Mouse (Mus musculus): Measurements from ENCODE around the gene Pced1a. TPM values are rescaled to one million over a fixed set of nuclear protein-coding genes. Genes with fewer than 3 reads are reported as not detected.

Gene Pced1a
- polyA plus RNA-seq, 1 experiment from 2014 or later = 9.0 TPM

- Histone ChIP-seq H3K4me2 (replicated peaks) (no peak overlapping the region), H3K9me3 (ENCODE audit: control insufficient read depth, low read length) (no peaks in the 10 kb centered on the region), H3K36me3 (replicated peaks; ENCODE audit: control insufficient read depth, insufficient read depth) (peaks cover 68% of the 10 kb centered on the region), H3K4me1 (replicated peaks; ENCODE audit: control insufficient read depth, insufficient read depth, low read length) (no peaks in the 10 kb centered on the region), H3K27ac (no peak overlapping the region), H3K4me3 (replicated peaks; ENCODE audit: low read length) (no peak overlapping the region), H3K9ac (no peak overlapping the region), H3K27me3 (ENCODE audit: control insufficient read depth, insufficient read depth, low read length) (no peaks in the 10 kb centered on the region)
- ATAC-seq (ENCODE audit: low FRiP score) (no peak), DNase-seq (ENCODE audit: low spot score) (no peak)
- WGBS = 91% methylated on average over 4 of the region's 4 CpGs
Measured at GRCm38 (mm10) chr2:130439840-130440480, 15.5 kb upstream of the Pced1a start.

- DNase-seq (ENCODE audit: low spot score) = no peak
- no peaks in the 10 kb centered on the region for H3K9me3 ChIP-seq (ENCODE audit: control insufficient read depth, low read length)
- peaks cover 61% of the 10 kb centered on the region for H3K36me3 ChIP-seq (replicated peaks; ENCODE audit: control insufficient read depth, insufficient read depth)
Measured at GRCm38 (mm10) chr2:130438861-130439260, 14.4 kb upstream of the Pced1a start.

GRCm38 (mm10) chr2:130436769-130437168 lies 12.3 kb upstream of the Pced1a start:
- peaks cover 44% of the 10 kb centered on the region for H3K36me3 ChIP-seq (replicated peaks; ENCODE audit: control insufficient read depth, insufficient read depth)
- WGBS = 97% methylated on average over 1 of the region's 1 CpGs

More at GRCm38 (mm10) chr2:130438861-130439260, 14.4 kb upstream of the Pced1a start:
- H3K27me3 ChIP-seq (ENCODE audit: control insufficient read depth, insufficient read depth, low read length) = no peaks in the 10 kb centered on the region
- no peak overlapping the region for H3K27ac ChIP-seq
- WGBS = 91% methylated on average over 3 of the region's 3 CpGs
- no peak overlapping the region for H3K4me3 ChIP-seq (replicated peaks; ENCODE audit: low read length)
- no peak for ATAC-seq (ENCODE audit: low FRiP score)
- no peak overlapping the region for H3K9ac ChIP-seq
- no peak overlapping the region for H3K4me2 ChIP-seq (replicated peaks)
- H3K4me1 ChIP-seq (replicated peaks; ENCODE audit: control insufficient read depth, insufficient read depth, low read length) = no peaks in the 10 kb centered on the region

GRCm38 (mm10) chr2:130433152-130433551 lies 8.7 kb upstream of the Pced1a start:
- H3K4me2 ChIP-seq (replicated peaks) = no peak overlapping the region
- DNase-seq (ENCODE audit: low spot score) (peak; percentile 75), ATAC-seq (ENCODE audit: low FRiP score) (no peak)
- H3K36me3 ChIP-seq (replicated peaks; ENCODE audit: control insufficient read depth, insufficient read depth) = peaks cover 20% of the 10 kb centered on the region
- 31% methylated on average over 4 of the region's 4 CpGs for WGBS
- no peak overlapping the region for H3K27ac ChIP-seq
- H3K9me3 ChIP-seq (ENCODE audit: control insufficient read depth, low read length) = no peaks in the 10 kb centered on the region
- no peaks in the 10 kb centered on the region for H3K4me1 ChIP-seq (replicated peaks; ENCODE audit: control insufficient read depth, insufficient read depth, low read length)
- no peaks in the 10 kb centered on the region for H3K27me3 ChIP-seq (ENCODE audit: control insufficient read depth, insufficient read depth, low read length)
- H3K9ac ChIP-seq = no peak overlapping the region
- no peak overlapping the region for H3K4me3 ChIP-seq (replicated peaks; ENCODE audit: low read length)

More at GRCm38 (mm10) chr2:130436769-130437168, 12.3 kb upstream of the Pced1a start:
- Histone ChIP-seq H3K4me1 (replicated peaks; ENCODE audit: control insufficient read depth, insufficient read depth, low read length) (no peaks in the 10 kb centered on the region), H3K27ac (no peak overlapping the region), H3K4me2 (replicated peaks) (no peak overlapping the region), H3K27me3 (ENCODE audit: control insufficient read depth, insufficient read depth, low read length) (no peaks in the 10 kb centered on the region), H3K9ac (no peak overlapping the region), H3K9me3 (ENCODE audit: control insufficient read depth, low read length) (no peaks in the 10 kb centered on the region), H3K4me3 (replicated peaks; ENCODE audit: low read length) (no peak overlapping the region)
- DNase-seq (ENCODE audit: low spot score) (no peak), ATAC-seq (ENCODE audit: low FRiP score) (no peak)

GRCm38 (mm10) chr2:130432157-130432556 lies 7.7 kb upstream of the Pced1a start:
- no peak overlapping the region for H3K27ac ChIP-seq
- no peaks in the 10 kb centered on the region for H3K9me3 ChIP-seq (ENCODE audit: control insufficient read depth, low read length)
- no peak overlapping the region for H3K4me2 ChIP-seq (replicated peaks)
- DNase-seq (ENCODE audit: low spot score) = no peak
- WGBS = 95% methylated on average over 3 of the region's 3 CpGs
- H3K4me1 ChIP-seq (replicated peaks; ENCODE audit: control insufficient read depth, insufficient read depth, low read length) = no peaks in the 10 kb centered on the region
- H3K4me3 ChIP-seq (replicated peaks; ENCODE audit: low read length) = no peak overlapping the region
- H3K9ac ChIP-seq = no peak overlapping the region
- ATAC-seq (ENCODE audit: low FRiP score) = no peak
- no peaks in the 10 kb centered on the region for H3K27me3 ChIP-seq (ENCODE audit: control insufficient read depth, insufficient read depth, low read length)
- H3K36me3 ChIP-seq (replicated peaks; ENCODE audit: control insufficient read depth, insufficient read depth) = peaks cover 16% of the 10 kb centered on the region; the same call in 1 of the 2 replicates

- H3K27me3 ChIP-seq (ENCODE audit: control insufficient read depth, insufficient read depth, low read length) = no peaks in the 10 kb centered on the region
- H3K4me1 ChIP-seq (replicated peaks; ENCODE audit: control insufficient read depth, insufficient read depth, low read length) = no peaks in the 10 kb centered on the region
- H3K4me2 ChIP-seq (replicated peaks) = no peak overlapping the region
- WGBS = 87% methylated on average over 3 of the region's 3 CpGs
- no peak overlapping the region for H3K9ac ChIP-seq
- DNase-seq (ENCODE audit: low spot score) (no peak), ATAC-seq (ENCODE audit: low FRiP score) (no peak)
- H3K27ac ChIP-seq = no peak overlapping the region
- peaks cover 16% of the 10 kb centered on the region; the same call in 1 of the 2 replicates for H3K36me3 ChIP-seq (replicated peaks; ENCODE audit: control insufficient read depth, insufficient read depth)
- no peak overlapping the region for H3K4me3 ChIP-seq (replicated peaks; ENCODE audit: low read length)
- no peaks in the 10 kb centered on the region for H3K9me3 ChIP-seq (ENCODE audit: control insufficient read depth, low read length)
Measured at GRCm38 (mm10) chr2:130430484-130430883, 6.0 kb upstream of the Pced1a start.

GRCm38 (mm10) chr2:130429851-130430250 lies 5.3 kb upstream of the Pced1a start:
- ATAC-seq (ENCODE audit: low FRiP score) = no peak
- WGBS = 59% methylated on average over 2 of the region's 2 CpGs
- Histone ChIP-seq H3K27me3 (ENCODE audit: control insufficient read depth, insufficient read depth, low read length) (no peaks in the 10 kb centered on the region), H3K27ac (no peak overlapping the region), H3K4me2 (replicated peaks) (no peak overlapping the region), H3K9me3 (ENCODE audit: control insufficient read depth, low read length) (no peaks in the 10 kb centered on the region), H3K4me1 (replicated peaks; ENCODE audit: control insufficient read depth, insufficient read depth, low read length) (peaks cover 6% of the 10 kb centered on the region), H3K36me3 (replicated peaks; ENCODE audit: control insufficient read depth, insufficient read depth) (peaks cover 16% of the 10 kb centered on the region; the same call in 1 of the 2 replicates), H3K4me3 (replicated peaks; ENCODE audit: low read length) (no peak overlapping the region), H3K9ac (no peak overlapping the region)
- DNase-seq (ENCODE audit: low spot score) = no peak

GRCm38 (mm10) chr2:130425112-130425511 lies 611 bp upstream of the Pced1a start:
- DNase-seq (ENCODE audit: low spot score) (no peak), ATAC-seq (ENCODE audit: low FRiP score) (no peak)
- H3K9ac ChIP-seq = peak overlapping the region; percentile 84
- H3K4me3 ChIP-seq (replicated peaks; ENCODE audit: low read length) = peak overlapping the region; percentile 72
- H3K4me1 ChIP-seq (replicated peaks; ENCODE audit: control insufficient read depth, insufficient read depth, low read length) = peaks cover 21% of the 10 kb centered on the region
- WGBS = 43% methylated on average over 5 of the region's 5 CpGs
- H3K36me3 ChIP-seq (replicated peaks; ENCODE audit: control insufficient read depth, insufficient read depth) = 0 out of 2 replicates have a peak, but pooled peaks cover 10% of the 10 kb centered on the region
- H3K27ac ChIP-seq = peak overlapping the region; percentile 90; the same call in 1 of the 2 replicates
- no peaks in the 10 kb centered on the region for H3K9me3 ChIP-seq (ENCODE audit: control insufficient read depth, low read length)
- H3K4me2 ChIP-seq (replicated peaks) = peak overlapping the region; percentile 61
- H3K27me3 ChIP-seq (ENCODE audit: control insufficient read depth, insufficient read depth, low read length) = no peaks in the 10 kb centered on the region

GRCm38 (mm10) chr2:130423397-130424125 lies 940 bp downstream of the Pced1a start:
- no peaks in the 10 kb centered on the region for H3K9me3 ChIP-seq (ENCODE audit: control insufficient read depth, low read length)
- peak overlapping the region; percentile 84 for H3K9ac ChIP-seq
- peak overlapping the region; percentile 61 for H3K4me2 ChIP-seq (replicated peaks)
- peak overlapping the region; percentile 72 for H3K4me3 ChIP-seq (replicated peaks; ENCODE audit: low read length)
- peak; percentile 83 for DNase-seq (ENCODE audit: low spot score)
- WGBS = 14% methylated on average over 49 of the region's 49 CpGs
- peak overlapping the region; percentile 90 for H3K27ac ChIP-seq
- no peaks in the 10 kb centered on the region for H3K27me3 ChIP-seq (ENCODE audit: control insufficient read depth, insufficient read depth, low read length)
- ATAC-seq (ENCODE audit: low FRiP score) = peak; percentile 78
- peaks cover 16% of the 10 kb centered on the region; the same call in 1 of the 2 replicates for H3K36me3 ChIP-seq (replicated peaks; ENCODE audit: control insufficient read depth, insufficient read depth)
- H3K4me1 ChIP-seq (replicated peaks; ENCODE audit: control insufficient read depth, insufficient read depth, low read length) = peaks cover 21% of the 10 kb centered on the region

Data from hindbrain, embryonic 14.5 days (tissue).